Mouse (Mus musculus) stomach, postnatal 0 days (tissue): ENCODE data around the gene Mrpl19.

ENCODE experiments used
- CTCF ChIP-seq: IDR thresholded peaks from 2 replicates; pipeline ENCODE4 v1.5.1; 2016; ENCODE audit warnings: antibody characterized with exemption, low read depth, mild to moderate bottlenecking, moderate library complexity
- EP300 ChIP-seq: optimal IDR thresholded peaks from 2 replicates; pipeline ENCODE3; 2016; ENCODE audit warnings: antibody characterized with exemption

DNA sequence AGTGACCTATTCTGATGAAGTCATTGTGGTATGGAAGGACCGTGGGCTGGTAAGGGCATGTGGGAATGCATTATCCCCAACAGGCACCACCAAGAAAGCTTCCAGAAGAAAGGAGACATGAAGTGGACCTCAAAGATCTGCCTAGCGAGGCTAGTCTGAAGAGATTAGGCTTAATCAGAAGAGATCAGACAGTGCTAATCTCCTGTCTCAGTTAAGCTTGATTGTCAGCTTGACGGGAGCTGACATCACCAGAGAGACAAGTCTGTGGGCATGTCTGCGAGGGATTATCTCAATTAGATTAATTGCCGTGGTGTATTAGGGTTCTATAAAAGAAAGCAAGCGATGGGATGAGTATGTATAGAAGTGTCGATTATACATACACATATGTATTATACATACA, 5.4 kb upstream of the Mrpl19 start:
- no peak for TF ChIP-seq CTCF
- TF ChIP-seq EP300, result no peak
